Mouse (Mus musculus): ENCODE results near the gene Robo4. TPM values are rescaled to one million over a fixed set of nuclear protein-coding genes. Genes with fewer than 3 reads are reported as not detected.
A peak's percentile ranks its signal among the peaks of the same experiment; 100 is the strongest.

Robo4 gene
- polyA plus RNA-seq, 1 experiment from 2014 or later: 17.5 TPM

- Histone ChIP-seq H3K27ac (no peak overlapping the region), H3K9ac (ENCODE audit: low read depth, low read length) (no peak overlapping the region), H3K36me3 (ENCODE audit: insufficient read depth, low read length) (no peaks in the 10 kb centered on the region), H3K27me3 (ENCODE audit: insufficient read depth, low read length) (peaks cover 84% of the 10 kb centered on the region), H3K9me3 (replicated peaks; ENCODE audit: low read length) (no peaks in the 10 kb centered on the region), H3K4me2 (ENCODE audit: low read length) (peak overlapping the region; percentile 43; the same call in 1 of the 2 replicates), H3K4me1 (replicated peaks; ENCODE audit: insufficient read depth, low read length) (no peaks in the 10 kb centered on the region; the same call in none of the 2 replicates), H3K4me3 (replicated peaks; ENCODE audit: low read depth, low read length) (no peak overlapping the region)
- 3% methylated on average over 8 of the region's 8 CpGs for WGBS
- no peak for ATAC-seq (replicated peaks; ENCODE audit: low FRiP score, low read depth)
- no peak for DNase-seq (ENCODE audit: low spot score)
- TF ChIP-seq CTCF (IDR thresholded peaks at IDR 0.05; ENCODE audit: low read depth): no peak
Measured at GRCm38 (mm10) chr9:37455868-37456267, 54.2 kb downstream of the Robo4 start.

- Histone ChIP-seq H3K4me1 (replicated peaks; ENCODE audit: insufficient read depth, low read length) (no peaks in the 10 kb centered on the region; the same call in none of the 2 replicates), H3K27me3 (ENCODE audit: insufficient read depth, low read length) (peaks cover 86% of the 10 kb centered on the region), H3K9ac (ENCODE audit: low read depth, low read length) (no peak overlapping the region), H3K4me2 (ENCODE audit: low read length) (peak overlapping the region; percentile 43), H3K36me3 (ENCODE audit: insufficient read depth, low read length) (no peaks in the 10 kb centered on the region), H3K27ac (no peak overlapping the region), H3K9me3 (replicated peaks; ENCODE audit: low read length) (no peaks in the 10 kb centered on the region), H3K4me3 (replicated peaks; ENCODE audit: low read depth, low read length) (peak overlapping the region; percentile 15)
- no peak for TF ChIP-seq CTCF (IDR thresholded peaks at IDR 0.05; ENCODE audit: low read depth)
- no peak for ATAC-seq (replicated peaks; ENCODE audit: low FRiP score, low read depth)
- peak; percentile 56 for DNase-seq (ENCODE audit: low spot score)
- 0% methylated on average over 19 of the region's 20 CpGs for WGBS
Measured at GRCm38 (mm10) chr9:37456481-37456910, 54.8 kb downstream of the Robo4 start.

GRCm38 (mm10) chr9:37457151-37457550 is 55.5 kb downstream of the Robo4 start:
- Histone ChIP-seq H3K27me3 (ENCODE audit: insufficient read depth, low read length) (peaks cover 89% of the 10 kb centered on the region), H3K27ac (no peak overlapping the region), H3K9ac (ENCODE audit: low read depth, low read length) (no peak overlapping the region), H3K4me1 (replicated peaks; ENCODE audit: insufficient read depth, low read length) (no peaks in the 10 kb centered on the region; the same call in none of the 2 replicates), H3K9me3 (replicated peaks; ENCODE audit: low read length) (no peaks in the 10 kb centered on the region), H3K4me3 (replicated peaks; ENCODE audit: low read depth, low read length) (no peak overlapping the region), H3K4me2 (ENCODE audit: low read length) (no peak overlapping the region), H3K36me3 (ENCODE audit: insufficient read depth, low read length) (no peaks in the 10 kb centered on the region)
- DNase-seq (ENCODE audit: low spot score) (no peak), ATAC-seq (replicated peaks; ENCODE audit: low FRiP score, low read depth) (no peak)
- WGBS: 59% methylated on average over 1 of the region's 1 CpGs
- TF ChIP-seq CTCF (IDR thresholded peaks at IDR 0.05; ENCODE audit: low read depth): no peak

DNA sequence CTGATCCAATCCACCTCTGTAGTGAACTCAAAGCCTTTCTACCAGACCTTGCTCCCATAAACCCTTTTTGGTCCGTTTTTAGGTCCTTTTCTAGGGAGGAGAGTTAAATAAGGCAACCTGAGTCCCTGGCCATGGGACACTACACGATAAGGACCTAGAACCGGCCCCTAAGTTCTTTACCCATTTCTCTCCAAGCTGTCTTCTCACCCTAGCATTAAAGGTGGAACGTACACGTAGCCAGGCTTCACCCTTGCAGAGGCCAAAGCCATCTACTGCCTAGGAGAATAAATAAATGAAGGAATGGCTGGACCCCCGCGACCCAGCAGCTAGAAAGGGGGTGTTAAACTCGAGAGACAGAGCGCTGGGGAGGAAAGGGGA is 58.0 kb downstream of the Robo4 start:
- no peak for TF ChIP-seq CTCF (IDR thresholded peaks at IDR 0.05; ENCODE audit: low read depth)

GRCm38 (mm10) chr9:37460043-37460960 is 58.6 kb downstream of the Robo4 start:
- Histone ChIP-seq H3K27ac (no peak overlapping the region), H3K36me3 (ENCODE audit: insufficient read depth, low read length) (no peaks in the 10 kb centered on the region), H3K4me2 (ENCODE audit: low read length) (peak overlapping the region; percentile 79), H3K4me1 (replicated peaks; ENCODE audit: insufficient read depth, low read length) (no peaks in the 10 kb centered on the region; the same call in none of the 2 replicates), H3K27me3 (ENCODE audit: insufficient read depth, low read length) (peaks cover 66% of the 10 kb centered on the region), H3K9me3 (replicated peaks; ENCODE audit: low read length) (no peaks in the 10 kb centered on the region), H3K9ac (ENCODE audit: low read depth, low read length) (peak overlapping the region; percentile 14; the same call in 1 of the 2 replicates), H3K4me3 (replicated peaks; ENCODE audit: low read depth, low read length) (peak overlapping the region; percentile 44)
- no peak for TF ChIP-seq CTCF (IDR thresholded peaks at IDR 0.05; ENCODE audit: low read depth)
- ATAC-seq (replicated peaks; ENCODE audit: low FRiP score, low read depth): peak; percentile 65
- DNase-seq (ENCODE audit: low spot score): peak; percentile 52
- WGBS: under 1% methylated on average over 77 of the region's 81 CpGs

More for the DNA sequence above, 58.0 kb downstream of the Robo4 start:
- Histone ChIP-seq H3K4me3 (replicated peaks; ENCODE audit: low read depth, low read length) (0 out of 2 replicates have a peak overlapping the region, but pooled peaks have one; percentile 44), H3K4me1 (replicated peaks; ENCODE audit: insufficient read depth, low read length) (no peaks in the 10 kb centered on the region; the same call in none of the 2 replicates), H3K9me3 (replicated peaks; ENCODE audit: low read length) (no peaks in the 10 kb centered on the region), H3K4me2 (ENCODE audit: low read length) (peak overlapping the region; percentile 79), H3K9ac (ENCODE audit: low read depth, low read length) (no peak overlapping the region), H3K27ac (no peak overlapping the region), H3K27me3 (ENCODE audit: insufficient read depth, low read length) (peaks cover 71% of the 10 kb centered on the region), H3K36me3 (ENCODE audit: insufficient read depth, low read length) (no peaks in the 10 kb centered on the region)
- DNase-seq (ENCODE audit: low spot score) (no peak), ATAC-seq (replicated peaks; ENCODE audit: low FRiP score, low read depth) (no peak)
- 1% methylated on average over 9 of the region's 9 CpGs for WGBS

GRCm38 (mm10) chr9:37460961-37461340 is 59.3 kb downstream of the Robo4 start:
- ATAC-seq (replicated peaks; ENCODE audit: low FRiP score, low read depth): no peak
- no peaks in the 10 kb centered on the region for H3K36me3 ChIP-seq (ENCODE audit: insufficient read depth, low read length)
- H3K27ac ChIP-seq: no peak overlapping the region
- H3K4me2 ChIP-seq (ENCODE audit: low read length): peak overlapping the region; percentile 79
- no peak for DNase-seq (ENCODE audit: low spot score)
- 6% methylated on average over 5 of the region's 5 CpGs for WGBS
- H3K4me3 ChIP-seq (replicated peaks; ENCODE audit: low read depth, low read length): peak overlapping the region; percentile 44
- H3K9ac ChIP-seq (ENCODE audit: low read depth, low read length): no peak overlapping the region
- no peaks in the 10 kb centered on the region; the same call in none of the 2 replicates for H3K4me1 ChIP-seq (replicated peaks; ENCODE audit: insufficient read depth, low read length)
- no peaks in the 10 kb centered on the region for H3K9me3 ChIP-seq (replicated peaks; ENCODE audit: low read length)
- peaks cover 59% of the 10 kb centered on the region for H3K27me3 ChIP-seq (ENCODE audit: insufficient read depth, low read length)
- no peak for TF ChIP-seq CTCF (IDR thresholded peaks at IDR 0.05; ENCODE audit: low read depth)
